Mouse (Mus musculus): ENCODE data around the gene Adrm1. TPM values are rescaled to one million over a fixed set of nuclear protein-coding genes. Genes with fewer than 3 reads are reported as not detected.

The Adrm1 gene
- polyA plus RNA-seq, 1 experiment, result 72.6 TPM

DNA sequence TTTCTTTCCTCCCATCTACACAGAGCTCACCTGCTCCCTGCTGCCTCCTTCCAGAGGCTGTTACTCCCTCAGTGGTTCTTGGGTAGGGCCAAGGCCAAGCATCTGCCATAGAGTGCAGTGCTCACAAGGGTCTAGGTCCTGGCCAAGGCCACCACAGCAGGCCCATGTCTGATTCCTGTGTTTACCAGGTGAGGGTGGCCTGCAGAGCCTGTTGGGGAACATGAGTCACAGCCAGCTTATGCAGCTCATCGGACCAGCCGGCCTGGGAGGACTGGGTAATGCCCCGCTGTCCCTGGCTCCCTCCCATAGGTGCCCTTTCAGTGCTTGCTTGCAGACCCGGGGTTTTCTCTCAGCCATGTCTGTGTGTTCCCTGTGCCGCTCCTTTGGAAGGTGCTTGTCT, 2.8 kb downstream of the Adrm1 start:
- no peak for TF ChIP-seq TAL1 (IDR thresholded peaks at IDR 0.05; ENCODE audit: low read length)
- no peaks in the 10 kb centered on the region for H3K9me3 ChIP-seq (ENCODE audit: control insufficient read depth, low read length)
- no peaks in the 10 kb centered on the region for H3K27me3 ChIP-seq (ENCODE audit: control insufficient read depth)
- H3K4me1 ChIP-seq (ENCODE audit: control insufficient read depth), result peaks cover 33% of the 10 kb centered on the region
- H3K36me3 ChIP-seq (ENCODE audit: control insufficient read depth), result peaks cover 68% of the 10 kb centered on the region
- H3K4me3 ChIP-seq (replicated peaks), result no peak overlapping the region

DNA sequence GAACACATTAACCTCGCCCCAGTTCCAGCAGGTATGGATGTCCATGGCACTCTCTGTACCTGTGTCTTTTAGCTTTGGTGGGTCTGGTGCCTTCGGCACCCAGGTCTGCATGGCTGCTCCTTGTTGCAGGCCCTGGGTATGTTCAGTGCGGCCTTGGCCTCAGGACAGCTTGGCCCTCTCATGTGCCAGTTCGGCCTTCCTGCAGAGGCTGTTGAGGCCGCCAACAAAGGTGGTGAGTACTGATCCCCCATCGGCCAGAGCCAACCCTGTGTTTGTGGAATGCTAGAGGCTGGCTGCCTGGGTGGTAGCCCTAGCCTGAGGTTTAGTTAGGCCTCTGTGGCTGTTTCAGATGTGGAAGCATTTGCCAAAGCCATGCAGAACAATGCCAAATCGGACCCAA, 4.4 kb downstream of the Adrm1 start:
- no peaks in the 10 kb centered on the region for H3K9me3 ChIP-seq (ENCODE audit: control insufficient read depth, low read length)
- H3K4me1 ChIP-seq (ENCODE audit: control insufficient read depth), result peaks cover 26% of the 10 kb centered on the region
- no peak overlapping the region for H3K4me3 ChIP-seq (replicated peaks)
- H3K27me3 ChIP-seq (ENCODE audit: control insufficient read depth), result no peaks in the 10 kb centered on the region
- TF ChIP-seq TAL1 (IDR thresholded peaks at IDR 0.05; ENCODE audit: low read length) (no peak), GATA1 (IDR thresholded peaks at IDR 0.05; ENCODE audit: low read length) (no peak)
- peaks cover 81% of the 10 kb centered on the region for H3K36me3 ChIP-seq (ENCODE audit: control insufficient read depth)

DNA sequence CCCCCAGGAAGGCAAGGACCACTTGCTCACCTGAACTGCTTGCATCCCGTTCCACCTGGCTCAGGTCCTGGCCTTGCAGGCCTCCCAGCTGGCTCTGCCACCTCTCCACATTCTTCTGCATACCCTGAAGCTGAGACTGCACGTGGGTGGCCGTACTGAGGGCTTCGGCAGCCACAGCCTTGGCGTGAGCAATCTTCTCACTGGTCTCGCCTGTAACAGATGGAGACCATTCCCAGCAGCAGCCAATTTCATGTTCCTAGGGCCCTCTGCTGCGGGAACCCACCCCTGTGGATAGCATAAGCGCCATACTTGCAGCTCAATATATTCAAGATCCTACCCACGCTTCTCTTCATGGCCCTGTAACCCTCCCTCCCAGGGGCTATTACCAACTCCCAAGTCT, 10.3 kb downstream of the Adrm1 start:
- Histone ChIP-seq H3K4me3 (replicated peaks) (no peak overlapping the region), H3K9me3 (ENCODE audit: control insufficient read depth, low read length) (no peaks in the 10 kb centered on the region), H3K27me3 (ENCODE audit: control insufficient read depth) (no peaks in the 10 kb centered on the region), H3K4me1 (ENCODE audit: control insufficient read depth) (no peaks in the 10 kb centered on the region), H3K36me3 (ENCODE audit: control insufficient read depth) (peaks cover 39% of the 10 kb centered on the region)
- TF ChIP-seq TAL1 (IDR thresholded peaks at IDR 0.05; ENCODE audit: low read length) (no peak), GATA1 (IDR thresholded peaks at IDR 0.05; ENCODE audit: low read length) (no peak)

DNA sequence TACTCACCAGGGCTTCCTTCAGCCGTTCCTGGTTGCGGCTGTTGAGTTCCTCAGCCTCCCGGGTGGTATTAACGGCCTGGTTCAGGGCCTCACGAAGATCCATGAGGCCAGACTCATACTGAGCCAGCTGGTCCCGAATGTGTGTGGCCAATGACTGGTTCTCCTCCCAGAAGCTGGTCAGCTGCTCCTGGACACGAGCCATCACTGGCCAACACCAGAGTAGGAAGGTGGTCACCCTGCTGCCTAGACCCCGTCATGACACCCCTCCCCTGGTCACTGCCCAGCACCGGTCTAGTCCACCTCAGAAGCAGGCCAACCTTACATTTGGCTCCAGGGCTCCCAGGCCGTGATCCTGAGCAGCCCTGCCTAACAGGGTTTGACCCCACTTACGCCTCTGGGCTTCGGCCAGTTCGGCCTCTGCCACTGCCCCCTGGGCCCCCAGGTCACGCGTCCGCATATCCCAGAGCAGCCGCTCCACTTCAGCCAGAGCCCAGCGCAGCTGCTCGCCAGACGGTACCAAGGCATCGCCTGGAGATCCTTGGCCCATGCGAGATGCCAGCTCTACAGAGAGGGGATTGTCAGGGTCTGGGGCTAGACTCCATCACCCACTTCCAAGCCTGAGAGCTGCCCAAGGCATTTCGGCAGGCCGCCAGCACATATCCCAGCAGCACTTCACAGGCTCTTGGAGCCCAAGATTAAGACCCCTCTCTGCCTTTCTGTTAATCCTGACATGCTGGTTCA, 12.9 kb downstream of the Adrm1 start:
- Histone ChIP-seq H3K36me3 (ENCODE audit: control insufficient read depth) (peaks cover 13% of the 10 kb centered on the region), H3K9me3 (ENCODE audit: control insufficient read depth, low read length) (no peaks in the 10 kb centered on the region), H3K4me1 (ENCODE audit: control insufficient read depth) (no peaks in the 10 kb centered on the region), H3K27me3 (ENCODE audit: control insufficient read depth) (no peaks in the 10 kb centered on the region), H3K4me3 (replicated peaks) (no peak overlapping the region)
- TF ChIP-seq TAL1 (IDR thresholded peaks at IDR 0.05; ENCODE audit: low read length) (no peak), GATA1 (IDR thresholded peaks at IDR 0.05; ENCODE audit: low read length) (no peak)

DNA sequence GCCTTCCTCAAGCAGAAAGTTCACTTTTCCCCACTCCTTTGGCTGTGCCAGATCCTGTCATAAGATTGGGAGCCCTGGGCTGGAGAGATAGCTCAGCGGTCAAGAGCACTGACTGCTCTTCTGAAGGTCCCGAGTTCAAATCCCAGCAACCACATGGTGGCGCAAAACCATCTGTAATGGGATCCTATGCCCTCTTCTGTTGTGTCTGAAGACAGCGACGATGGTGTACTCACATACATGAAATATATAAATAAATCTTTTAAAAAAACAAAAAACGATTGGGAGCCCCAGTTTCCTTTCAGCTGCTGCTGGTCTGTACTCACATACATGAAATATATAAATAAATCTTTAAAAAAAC, 13.4 kb downstream of the Adrm1 start:
- TF ChIP-seq TAL1 (IDR thresholded peaks at IDR 0.05; ENCODE audit: low read length) (no peak), GATA1 (IDR thresholded peaks at IDR 0.05; ENCODE audit: low read length) (no peak)
- H3K4me1 ChIP-seq (ENCODE audit: control insufficient read depth), result no peaks in the 10 kb centered on the region
- no peak overlapping the region for H3K4me3 ChIP-seq (replicated peaks)
- no peaks in the 10 kb centered on the region for H3K9me3 ChIP-seq (ENCODE audit: control insufficient read depth, low read length)
- H3K27me3 ChIP-seq (ENCODE audit: control insufficient read depth), result no peaks in the 10 kb centered on the region
- H3K36me3 ChIP-seq (ENCODE audit: control insufficient read depth), result peaks cover 7% of the 10 kb centered on the region

DNA sequence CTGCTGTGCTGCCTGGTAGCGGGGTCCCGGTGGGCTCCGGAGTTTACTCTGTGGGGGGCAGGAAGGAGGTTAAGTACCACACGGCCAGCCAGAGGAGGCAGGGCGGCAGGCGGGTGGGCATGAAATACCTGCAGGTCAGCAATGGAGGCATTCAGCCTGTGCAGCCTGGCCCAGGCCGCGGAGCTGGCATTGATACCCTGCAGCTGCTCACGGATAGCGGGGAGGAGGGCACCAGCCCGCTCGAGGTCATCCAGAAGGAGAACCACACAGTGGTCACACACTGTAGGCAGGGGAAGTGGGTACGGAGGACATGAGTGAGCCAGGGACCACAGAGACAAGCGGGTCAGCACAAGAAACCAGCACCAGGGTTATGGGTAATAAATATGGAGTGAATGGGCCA, 14.4 kb downstream of the Adrm1 start:
- H3K9me3 ChIP-seq (ENCODE audit: control insufficient read depth, low read length), result no peaks in the 10 kb centered on the region
- TF ChIP-seq TAL1 (IDR thresholded peaks at IDR 0.05; ENCODE audit: low read length), result no peak
- TF ChIP-seq GATA1 (IDR thresholded peaks at IDR 0.05; ENCODE audit: low read length), result no peak
- H3K4me1 ChIP-seq (ENCODE audit: control insufficient read depth), result no peaks in the 10 kb centered on the region
- no peaks in the 10 kb centered on the region for H3K27me3 ChIP-seq (ENCODE audit: control insufficient read depth)
- H3K4me3 ChIP-seq (replicated peaks), result no peak overlapping the region
- H3K36me3 ChIP-seq (ENCODE audit: control insufficient read depth), result no peaks in the 10 kb centered on the region; the same call in 1 of the 2 replicates

DNA sequence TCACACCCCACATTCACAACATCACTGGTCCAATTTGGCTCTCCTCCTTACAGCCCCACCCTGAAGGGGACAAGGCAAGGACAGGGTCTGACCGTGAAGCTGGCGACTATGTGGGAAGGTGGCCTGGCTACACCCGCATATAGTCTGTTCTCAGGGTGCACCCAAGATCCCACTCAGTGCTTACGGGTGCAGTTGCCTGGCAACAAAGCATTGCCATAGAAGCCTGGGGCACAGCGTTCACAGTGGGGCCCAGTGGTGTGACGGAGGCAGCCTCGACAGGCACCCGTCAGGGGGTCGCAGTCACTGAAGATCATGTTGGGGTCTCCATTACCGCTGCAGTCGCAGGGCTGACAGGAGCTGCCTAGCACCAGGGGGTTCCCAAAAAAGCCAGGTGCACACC, 16.1 kb downstream of the Adrm1 start:
- no peaks in the 10 kb centered on the region for H3K27me3 ChIP-seq (ENCODE audit: control insufficient read depth)
- H3K4me3 ChIP-seq (replicated peaks), result no peak overlapping the region
- no peak for TF ChIP-seq TAL1 (IDR thresholded peaks at IDR 0.05; ENCODE audit: low read length)
- no peak for TF ChIP-seq GATA1 (IDR thresholded peaks at IDR 0.05; ENCODE audit: low read length)
- H3K4me1 ChIP-seq (ENCODE audit: control insufficient read depth), result no peaks in the 10 kb centered on the region
- no peaks in the 10 kb centered on the region for H3K9me3 ChIP-seq (ENCODE audit: control insufficient read depth, low read length)
- H3K36me3 ChIP-seq (ENCODE audit: control insufficient read depth), result no peaks in the 10 kb centered on the region; the same call in 1 of the 2 replicates

DNA sequence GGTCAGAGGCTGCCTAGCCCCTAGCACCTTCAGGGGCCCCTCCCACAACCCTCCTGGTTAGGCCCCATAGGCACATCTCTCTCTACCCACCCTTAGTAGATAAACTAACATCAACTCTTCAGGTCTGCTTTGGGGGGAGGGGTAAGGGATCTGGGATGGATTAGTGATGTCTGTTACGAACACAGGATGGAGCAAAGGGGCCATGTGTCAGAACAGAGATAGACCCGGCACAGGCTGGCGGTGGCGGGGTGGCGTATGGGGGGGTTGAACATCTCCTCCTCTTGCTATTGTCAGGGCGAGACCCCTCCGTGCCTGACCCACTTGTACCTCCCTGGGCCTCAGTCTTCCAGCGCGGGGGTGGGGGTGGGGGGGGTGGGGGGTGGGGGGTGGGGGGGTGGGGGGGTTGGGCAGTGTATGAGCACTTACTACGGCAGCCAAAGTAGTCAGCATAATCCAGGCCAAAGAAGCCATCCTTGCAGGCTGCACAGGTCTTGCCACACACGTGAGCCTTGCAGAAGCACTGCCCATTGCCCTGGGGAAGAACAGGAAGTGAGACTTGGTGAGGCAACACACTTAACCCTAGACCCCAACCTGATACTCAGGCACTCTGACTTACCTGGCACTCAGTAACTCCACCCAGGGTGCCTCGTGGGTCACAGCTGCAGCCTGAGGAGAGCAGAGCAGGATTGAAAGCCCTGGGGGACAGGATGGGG, 25.5 kb downstream of the Adrm1 start:
- Histone ChIP-seq H3K9me3 (ENCODE audit: control insufficient read depth, low read length) (no peaks in the 10 kb centered on the region), H3K36me3 (ENCODE audit: control insufficient read depth) (no peaks in the 10 kb centered on the region; the same call in 1 of the 2 replicates), H3K4me3 (replicated peaks) (no peak overlapping the region), H3K27me3 (ENCODE audit: control insufficient read depth) (no peaks in the 10 kb centered on the region), H3K4me1 (ENCODE audit: control insufficient read depth) (no peaks in the 10 kb centered on the region; the same call in 1 of the 2 replicates)
- TF ChIP-seq GATA1 (IDR thresholded peaks at IDR 0.05; ENCODE audit: low read length) (no peak), TAL1 (IDR thresholded peaks at IDR 0.05; ENCODE audit: low read length) (no peak)

DNA sequence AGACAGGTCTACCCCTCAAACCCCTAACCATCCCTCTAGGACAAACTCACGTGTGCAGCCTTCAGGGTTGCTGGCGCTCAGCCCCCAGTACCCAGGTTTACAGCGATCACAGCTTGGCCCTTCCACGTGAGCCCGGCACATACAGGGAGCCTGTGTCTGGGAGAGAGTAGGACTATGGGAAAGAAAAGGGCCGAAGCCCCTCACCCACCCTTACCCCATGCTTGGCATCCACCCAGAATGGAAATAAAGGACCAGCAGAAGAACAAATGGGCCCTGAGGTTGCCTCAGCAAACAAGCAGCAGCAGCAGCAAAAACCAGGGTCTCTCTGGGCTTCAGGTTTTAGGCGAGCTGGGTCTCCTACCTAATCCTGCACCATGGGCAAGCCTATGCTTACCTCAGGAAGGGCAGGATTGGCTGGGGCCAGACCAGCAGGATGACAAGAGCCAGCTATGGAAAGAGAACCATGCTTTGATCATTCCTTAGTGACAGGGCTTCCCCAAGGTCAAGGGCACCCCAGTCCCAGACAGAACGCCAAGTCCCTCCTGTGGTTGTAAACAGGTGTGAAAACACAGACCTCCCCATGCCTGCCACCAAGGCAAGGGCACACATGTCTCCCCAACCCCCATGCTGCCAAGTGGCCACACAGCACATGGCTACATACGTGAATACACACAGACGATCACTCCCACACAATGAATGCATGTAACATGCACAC, 26.2 kb downstream of the Adrm1 start:
- no peak overlapping the region for H3K4me3 ChIP-seq (replicated peaks)
- TF ChIP-seq GATA1 (IDR thresholded peaks at IDR 0.05; ENCODE audit: low read length), result no peak
- TF ChIP-seq TAL1 (IDR thresholded peaks at IDR 0.05; ENCODE audit: low read length), result no peak
- no peaks in the 10 kb centered on the region; the same call in 1 of the 2 replicates for H3K4me1 ChIP-seq (ENCODE audit: control insufficient read depth)
- H3K9me3 ChIP-seq (ENCODE audit: control insufficient read depth, low read length), result no peaks in the 10 kb centered on the region
- H3K36me3 ChIP-seq (ENCODE audit: control insufficient read depth), result no peaks in the 10 kb centered on the region; the same call in 1 of the 2 replicates
- H3K27me3 ChIP-seq (ENCODE audit: control insufficient read depth), result no peaks in the 10 kb centered on the region

All from erythroblast, embryonic 14.5 days (primary cell).